Mouse (Mus musculus) CH12.LX (cell line): ENCODE measurements around the gene Fhdc1.

Experiments used
- CTCF ChIP-seq, 2 experiments: IDR thresholded peaks in 1 of 2; conservative IDR thresholded peaks in 1 of 2; 2 replicates each; pipeline ENCODE4 v1.5.1; 2011 to 2012; ENCODE audit warnings: low read depth in 2 of 2, low read length in 2 of 2, improper control_type of control experiment in 1 of 2, inconsistent platforms in 1 of 2, mild to moderate bottlenecking in 1 of 2, moderate library complexity in 1 of 2
- MAFK ChIP-seq: IDR thresholded peaks from 2 replicates; pipeline ENCODE4 v1.6.1; 2011; ENCODE audit warnings: low read length, improper control_type of control experiment; ENCODE audit not compliant: insufficient replicate concordance
- POLR2A ChIP-seq: IDR thresholded peaks from 2 replicates; pipeline ENCODE4 v1.6.1; 2011; ENCODE audit warnings: low read depth, mild to moderate bottlenecking, improper control_type of control experiment, low read length
- SIN3A ChIP-seq: IDR thresholded peaks from 2 replicates; pipeline ENCODE4 v1.6.1; 2012; ENCODE audit warnings: low read length, improper control_type of control experiment, inconsistent platforms
- USF1 ChIP-seq: IDR thresholded peaks from 2 replicates; pipeline ENCODE4 v1.6.1; 2014; ENCODE audit warnings: low read depth, mild to moderate bottlenecking, inconsistent platforms, low read length, improper control_type of control experiment
- ZKSCAN1 ChIP-seq: IDR thresholded peaks from 2 replicates; pipeline ENCODE4 v1.6.1; 2012; ENCODE audit warnings: low read depth, inconsistent platforms, low read length, improper control_type of control experiment, borderline replicate concordance

DNA sequence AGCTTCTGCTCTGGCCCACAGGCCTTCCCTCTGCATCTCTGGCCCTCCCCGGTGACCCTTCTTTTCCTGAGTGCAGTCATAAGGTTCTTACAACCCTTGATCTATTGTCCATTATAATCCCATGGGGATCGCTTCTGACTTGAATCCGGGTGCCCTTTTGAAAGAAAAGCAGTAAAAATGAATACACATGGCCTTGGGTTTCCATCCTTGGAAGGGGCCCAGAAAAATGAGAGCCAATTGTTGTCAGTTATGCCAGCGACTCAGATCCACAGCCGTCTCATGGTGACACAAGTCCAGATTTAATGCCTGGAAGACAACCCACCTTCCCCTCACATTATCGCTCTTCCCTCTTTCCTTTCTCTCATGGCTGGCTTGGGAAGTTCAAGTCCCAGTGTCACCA is 1.9 kb upstream of the Fhdc1 start:
- TF ChIP-seq SIN3A (no peak), USF1 (no peak), CTCF (conservative IDR thresholded peaks at IDR 0.05 in 1 of 2, IDR thresholded peaks at IDR 0.05 in 1 of 2; ENCODE audit: low read depth in 2 of 2, low read length in 2 of 2) (no peak), MAFK (no peak), POLR2A (no peak), ZKSCAN1 (no peak)
